Mouse (Mus musculus) testis, adult 2 months (tissue): ENCODE results near the gene Prdm12.

Source experiments
- CTCF ChIP-seq: fragments of 200-500 bp; IDR thresholded peaks from 2 replicates; pipeline ENCODE4 v1.5.1; 2012; ENCODE audit warnings: low read depth, mild to moderate bottlenecking, inconsistent platforms, low read length, moderate library complexity; ENCODE audit not compliant: control insufficient read depth, insufficient read depth, insufficient replicate concordance
- POLR2A ChIP-seq: fragments of 200-500 bp; IDR thresholded peaks from 2 replicates; pipeline ENCODE4 v1.6.1; 2012; ENCODE audit warnings: low read depth, mild to moderate bottlenecking, inconsistent platforms, low read length, moderate library complexity; ENCODE audit not compliant: control insufficient read depth

- TF ChIP-seq CTCF (no peak), POLR2A (no peak)
These were observed 424 bp upstream of the Prdm12 start for GRCm38 (mm10) chr2:31639466-31639760.
